Mouse (Mus musculus) testis, adult 2 months (tissue): ENCODE results near the gene 4931428L18Rik.

Experiments
- CTCF ChIP-seq: fragments of 200-500 bp; IDR thresholded peaks from 2 replicates; pipeline ENCODE4 v1.5.1; 2012; ENCODE audit warnings: low read depth, mild to moderate bottlenecking, inconsistent platforms, low read length, moderate library complexity; ENCODE audit not compliant: control insufficient read depth, insufficient read depth, insufficient replicate concordance
- POLR2A ChIP-seq: fragments of 200-500 bp; IDR thresholded peaks from 2 replicates; pipeline ENCODE4 v1.6.1; 2012; ENCODE audit warnings: low read depth, mild to moderate bottlenecking, inconsistent platforms, low read length, moderate library complexity; ENCODE audit not compliant: control insufficient read depth

GRCm38 (mm10) chr1:31205770-31206169, 16.7 kb downstream of the 4931428L18Rik start:
- TF ChIP-seq CTCF (no peak), POLR2A (no peak)
